Mouse (Mus musculus): ENCODE measurements around the gene Zfp385a.

- TF ChIP-seq CTCF (conservative IDR thresholded peaks at IDR 0.05; ENCODE audit: low read length), result no peak
- TF ChIP-seq NANOG (IDR thresholded peaks at IDR 0.05; ENCODE audit: borderline replicate concordance, low read length), result no peak
Observed at GRCm38 (mm10) chr15:103339961-103340337, at the start of gene Zfp385a.

Data from E14TG2a.4 (cell line).